Mouse (Mus musculus) limb, embryonic 15.5 days (tissue): ENCODE measurements around the gene Hdhd5. TPM values are rescaled to one million over a fixed set of nuclear protein-coding genes. Genes with fewer than 3 reads are reported as not detected.

ENCODE experiments used
- ATAC-seq: fragments of 200-750 bp; cut with Nextera tagmentation; 2 replicates; pipeline ENCODE4 v1.8.0; 2017; ENCODE audit warnings: low read depth, moderate TSS enrichment; ENCODE audit not compliant: insufficient number of reproducible peaks, low FRiP score, low TSS enrichment
- H3K27ac ChIP-seq: fragments of 300-500 bp; sonication (generic); 2 replicates; pipeline ENCODE4 v1.5.1; 2015; ENCODE audit warnings: moderate library complexity, mild to moderate bottlenecking, inconsistent platforms
- H3K27me3 ChIP-seq: fragments of 300-500 bp; sonication (generic); 2 replicates; pipeline ENCODE4 v1.6.1; 2015; ENCODE audit warnings: inconsistent platforms
- H3K36me3 ChIP-seq: fragments of 300-500 bp; sonication (generic); 2 replicates; pipeline ENCODE4 v1.6.1; 2015; ENCODE audit warnings: inconsistent platforms
- H3K4me1 ChIP-seq: fragments of 300-500 bp; sonication (generic); 2 replicates; pipeline ENCODE4 v1.6.1; 2015; ENCODE audit warnings: inconsistent platforms
- H3K4me2 ChIP-seq: fragments of 300-500 bp; sonication (generic); 2 replicates; pipeline ENCODE4 v1.6.1; 2015; ENCODE audit warnings: mild to moderate bottlenecking, inconsistent platforms
- H3K4me3 ChIP-seq: fragments of 300-500 bp; sonication (generic); 2 replicates; pipeline ENCODE4 v1.5.1; 2015; ENCODE audit warnings: mild to moderate bottlenecking, inconsistent platforms
- H3K9ac ChIP-seq: fragments of 300-500 bp; sonication (generic); 2 replicates; pipeline ENCODE4 v1.6.1; 2015; ENCODE audit warnings: inconsistent platforms
- H3K9me3 ChIP-seq: fragments of 300-500 bp; sonication (generic); 2 replicates; pipeline ENCODE4 v1.6.1; 2016; ENCODE audit warnings: inconsistent platforms
- WGBS: fragments of 180-500 bp; shearing (Covaris S2); methylation state at CpG from one replicate; pipeline ENCODE4 v1.1.7; 2015; 5-methylcytosine and 5-hydroxymethylcytosine counted together
- polyA plus RNA-seq: library from polyadenylated mRNA; unstranded; fragments of >200 nt; fragmentation: Nextera tagmentation; extraction: Ambion mirVana; gene quantifications from 2 replicates; pipeline ENCODE4 v1.2.1, GENCODE M21; 2015

The Hdhd5 gene
- polyA plus RNA-seq, 1 experiment from 2014 or later = 16.2 TPM

DNA sequence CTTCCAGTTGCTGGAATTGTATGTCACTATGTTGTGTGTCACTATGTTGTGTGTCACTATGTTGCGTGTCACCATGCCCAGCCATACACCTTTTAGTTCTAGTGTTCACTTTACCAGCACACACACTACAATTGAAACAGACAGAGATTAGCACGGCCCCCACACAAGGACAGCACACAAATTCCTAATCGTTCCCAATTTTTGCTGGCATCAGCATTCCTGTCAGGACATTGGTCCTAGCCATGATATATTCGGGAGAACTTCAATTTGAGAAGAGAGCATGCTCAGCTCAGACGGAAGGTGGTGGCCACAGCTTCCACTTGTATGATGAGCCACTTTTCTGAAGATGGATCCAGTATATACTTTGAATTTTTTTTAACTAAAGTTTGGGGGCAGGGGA is 6.3 kb downstream of the Hdhd5 start:
- ATAC-seq = no peak
- Histone ChIP-seq H3K36me3 (peaks cover 37% of the 10 kb centered on the region), H3K9me3 (no peaks in the 10 kb centered on the region), H3K9ac (no peak overlapping the region), H3K4me1 (peaks cover 10% of the 10 kb centered on the region), H3K27ac (no peak overlapping the region), H3K4me3 (no peak overlapping the region), H3K4me2 (no peak overlapping the region), H3K27me3 (no peaks in the 10 kb centered on the region)
- 89% methylated on average over 5 of the region's 5 CpGs for WGBS

DNA sequence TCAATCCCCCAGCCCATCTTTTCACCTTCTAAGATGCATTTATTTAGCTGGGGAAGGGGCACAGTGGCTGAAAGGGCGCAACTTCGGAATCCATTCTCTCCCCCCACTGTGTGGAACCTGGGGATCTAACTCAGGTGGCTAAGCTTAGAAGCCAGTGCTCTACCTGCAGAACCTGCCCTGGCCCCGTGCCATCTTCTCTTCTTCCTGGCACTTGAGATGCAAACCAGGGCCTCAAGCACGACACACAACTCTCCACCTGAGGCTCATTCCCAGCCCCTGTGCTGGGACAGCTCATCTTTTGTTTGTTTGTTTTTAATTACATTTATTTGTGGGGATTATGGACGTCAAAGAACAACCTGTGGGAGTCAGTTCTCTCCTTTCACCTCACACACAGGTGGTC is 11.5 kb downstream of the Hdhd5 start:
- Histone ChIP-seq H3K36me3 (peaks cover 54% of the 10 kb centered on the region), H3K9ac (no peak overlapping the region), H3K4me3 (no peak overlapping the region), H3K27me3 (no peaks in the 10 kb centered on the region), H3K27ac (no peak overlapping the region), H3K4me2 (no peak overlapping the region), H3K9me3 (no peaks in the 10 kb centered on the region), H3K4me1 (no peaks in the 10 kb centered on the region)
- no peak for ATAC-seq
- WGBS = 75% methylated on average over 5 of the region's 5 CpGs

DNA sequence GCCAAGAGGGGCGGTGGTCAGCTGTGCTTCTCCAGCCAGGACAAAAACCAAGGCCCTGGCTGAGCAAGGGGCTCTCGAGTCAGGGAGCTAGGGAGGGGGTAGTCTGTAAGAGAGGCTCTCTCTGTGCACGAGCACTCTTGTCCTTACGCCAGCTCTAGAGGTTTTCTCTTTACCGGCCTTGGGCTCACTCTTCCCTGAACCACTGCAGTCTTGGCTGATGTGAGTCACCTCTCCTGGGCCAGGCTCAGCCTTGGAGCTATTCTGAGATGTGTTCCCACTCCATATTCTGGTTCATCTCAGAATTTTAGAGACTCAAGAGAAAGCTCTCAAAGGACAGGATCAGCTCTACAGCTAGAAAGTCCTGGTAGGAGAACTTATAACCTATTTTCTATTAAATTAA is 13.8 kb downstream of the Hdhd5 start:
- no peaks in the 10 kb centered on the region for H3K9me3 ChIP-seq
- H3K36me3 ChIP-seq = peaks cover 60% of the 10 kb centered on the region
- H3K9ac ChIP-seq = no peak overlapping the region
- H3K4me1 ChIP-seq = no peaks in the 10 kb centered on the region
- H3K4me2 ChIP-seq = no peak overlapping the region
- no peak for ATAC-seq
- no peaks in the 10 kb centered on the region for H3K27me3 ChIP-seq
- WGBS = 86% methylated on average over 5 of the region's 5 CpGs
- H3K4me3 ChIP-seq = no peak overlapping the region
- H3K27ac ChIP-seq = no peak overlapping the region

DNA sequence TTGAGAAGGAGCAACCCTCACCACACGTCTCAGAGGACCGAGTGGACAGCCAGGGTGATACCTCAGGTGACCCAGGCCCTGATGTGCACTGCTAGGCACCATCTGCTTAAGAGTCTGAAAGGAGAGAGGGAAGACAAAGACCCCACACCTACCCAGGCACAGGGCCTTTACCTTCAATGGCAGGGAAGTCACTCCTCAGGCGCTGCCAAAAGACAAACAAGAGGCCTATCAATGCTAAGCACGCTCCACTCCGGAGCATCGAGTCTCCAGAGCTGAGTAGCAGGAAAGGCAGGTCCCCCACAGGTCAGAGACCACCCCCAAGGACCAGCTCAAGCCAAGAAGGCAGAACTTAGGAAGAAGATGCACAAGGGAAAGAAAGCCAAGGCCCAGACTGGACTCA is 14.2 kb downstream of the Hdhd5 start:
- H3K4me1 ChIP-seq = no peaks in the 10 kb centered on the region
- no peak overlapping the region for H3K27ac ChIP-seq
- no peak overlapping the region for H3K9ac ChIP-seq
- no peak overlapping the region for H3K4me3 ChIP-seq
- H3K36me3 ChIP-seq = peaks cover 57% of the 10 kb centered on the region
- WGBS = 89% methylated on average over 6 of the region's 6 CpGs
- no peak for ATAC-seq
- no peaks in the 10 kb centered on the region for H3K9me3 ChIP-seq
- H3K4me2 ChIP-seq = no peak overlapping the region
- H3K27me3 ChIP-seq = no peaks in the 10 kb centered on the region

DNA sequence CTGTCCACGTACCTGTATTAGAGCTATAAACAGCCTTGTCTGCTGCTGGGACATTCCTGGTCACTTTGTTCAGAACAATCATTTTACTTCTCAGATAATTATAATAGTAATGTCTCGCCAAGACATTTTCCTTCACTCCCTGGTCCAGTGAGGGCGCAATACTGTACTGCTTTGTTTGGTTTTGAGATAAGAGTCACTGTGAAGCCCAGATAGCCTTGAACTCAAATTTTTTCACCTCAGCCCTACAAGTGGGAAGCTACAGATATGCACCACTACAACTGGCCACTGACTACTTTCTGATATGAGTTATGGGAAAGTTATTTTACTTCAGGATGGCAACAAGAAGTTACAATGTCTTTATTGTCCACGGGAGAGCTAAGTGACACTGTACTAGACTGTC is 14.7 kb downstream of the Hdhd5 start:
- Histone ChIP-seq H3K27ac (no peak overlapping the region), H3K9me3 (no peaks in the 10 kb centered on the region), H3K4me2 (no peak overlapping the region), H3K27me3 (no peaks in the 10 kb centered on the region), H3K4me3 (no peak overlapping the region), H3K36me3 (peaks cover 57% of the 10 kb centered on the region), H3K4me1 (no peaks in the 10 kb centered on the region), H3K9ac (no peak overlapping the region)
- WGBS = 91% methylated on average over 4 of the region's 4 CpGs
- no peak for ATAC-seq

DNA sequence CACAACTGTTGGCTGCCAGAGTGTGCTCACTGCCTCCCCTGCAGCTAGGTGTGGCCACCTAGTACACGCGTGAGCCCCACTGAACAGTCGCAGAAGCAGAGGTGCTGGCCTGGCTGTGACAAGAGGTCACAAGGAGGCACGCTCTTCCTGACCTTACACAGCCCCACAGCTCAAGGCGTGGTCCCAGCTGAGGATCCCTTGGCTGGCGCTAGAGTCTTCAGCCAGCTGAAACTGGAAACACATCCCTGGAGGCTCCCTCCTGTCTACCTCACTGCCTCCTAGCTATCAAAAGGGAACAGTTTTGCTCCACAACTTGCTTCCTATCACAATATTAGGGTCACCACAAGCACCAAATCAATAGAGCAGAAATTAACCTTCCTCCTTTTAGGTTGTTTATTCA is 19.9 kb downstream of the Hdhd5 start:
- no peaks in the 10 kb centered on the region for H3K4me1 ChIP-seq
- no peaks in the 10 kb centered on the region for H3K27me3 ChIP-seq
- WGBS = 80% methylated on average over 6 of the region's 6 CpGs
- H3K9ac ChIP-seq = no peak overlapping the region
- no peak overlapping the region for H3K27ac ChIP-seq
- ATAC-seq = no peak
- no peak overlapping the region for H3K4me3 ChIP-seq
- H3K4me2 ChIP-seq = no peak overlapping the region
- no peaks in the 10 kb centered on the region for H3K9me3 ChIP-seq
- H3K36me3 ChIP-seq = peaks cover 60% of the 10 kb centered on the region

DNA sequence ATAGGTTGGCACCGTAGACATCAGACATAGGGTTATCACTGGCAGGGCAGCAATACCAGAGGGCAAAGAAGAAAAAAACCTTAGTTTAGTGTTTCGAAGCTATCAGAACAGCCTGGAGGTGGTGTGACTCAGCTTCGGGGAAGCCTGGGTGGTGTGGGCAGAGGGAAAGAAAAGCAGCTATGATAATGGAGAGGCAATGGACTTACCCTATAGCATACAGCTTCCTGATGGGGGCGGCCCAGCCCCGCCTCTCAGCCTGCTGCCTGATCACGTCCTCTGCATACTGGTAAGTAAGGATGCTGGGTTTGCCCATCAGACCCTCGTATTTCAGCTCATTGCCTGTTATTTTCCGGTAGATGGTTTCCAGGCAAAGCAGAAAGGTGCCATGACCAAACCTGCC is 20.7 kb downstream of the Hdhd5 start:
- Histone ChIP-seq H3K4me1 (no peaks in the 10 kb centered on the region), H3K9me3 (no peaks in the 10 kb centered on the region), H3K9ac (no peak overlapping the region), H3K4me2 (no peak overlapping the region), H3K36me3 (peaks cover 58% of the 10 kb centered on the region), H3K27me3 (no peaks in the 10 kb centered on the region), H3K4me3 (no peak overlapping the region), H3K27ac (no peak overlapping the region)
- WGBS = 85% methylated on average over 8 of the region's 8 CpGs
- no peak for ATAC-seq

DNA sequence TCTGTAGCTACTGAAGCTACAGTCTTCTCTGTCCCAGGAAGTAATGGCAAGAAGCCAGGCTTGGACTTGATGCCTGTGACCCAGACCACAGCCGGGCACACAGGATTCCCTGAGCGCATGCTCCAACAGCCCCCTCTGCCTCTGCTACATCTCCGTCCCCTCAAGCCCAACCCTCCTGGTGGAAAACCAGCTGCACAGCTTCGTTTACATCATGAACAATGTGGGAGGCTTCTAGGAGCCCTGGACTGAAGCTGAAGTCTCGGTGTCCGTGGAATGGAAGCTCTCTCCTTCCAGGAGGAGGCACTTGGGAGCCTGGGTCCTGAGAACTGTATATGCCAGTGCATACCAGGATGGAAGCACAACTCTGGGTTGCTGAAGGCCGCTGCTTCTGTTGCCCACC is 21.1 kb downstream of the Hdhd5 start:
- no peak overlapping the region for H3K4me2 ChIP-seq
- peaks cover 56% of the 10 kb centered on the region for H3K36me3 ChIP-seq
- no peak overlapping the region for H3K27ac ChIP-seq
- no peak for ATAC-seq
- no peaks in the 10 kb centered on the region for H3K9me3 ChIP-seq
- H3K4me3 ChIP-seq = no peak overlapping the region
- WGBS = 80% methylated on average over 7 of the region's 7 CpGs
- H3K27me3 ChIP-seq = no peaks in the 10 kb centered on the region
- H3K9ac ChIP-seq = no peak overlapping the region
- H3K4me1 ChIP-seq = no peaks in the 10 kb centered on the region

DNA sequence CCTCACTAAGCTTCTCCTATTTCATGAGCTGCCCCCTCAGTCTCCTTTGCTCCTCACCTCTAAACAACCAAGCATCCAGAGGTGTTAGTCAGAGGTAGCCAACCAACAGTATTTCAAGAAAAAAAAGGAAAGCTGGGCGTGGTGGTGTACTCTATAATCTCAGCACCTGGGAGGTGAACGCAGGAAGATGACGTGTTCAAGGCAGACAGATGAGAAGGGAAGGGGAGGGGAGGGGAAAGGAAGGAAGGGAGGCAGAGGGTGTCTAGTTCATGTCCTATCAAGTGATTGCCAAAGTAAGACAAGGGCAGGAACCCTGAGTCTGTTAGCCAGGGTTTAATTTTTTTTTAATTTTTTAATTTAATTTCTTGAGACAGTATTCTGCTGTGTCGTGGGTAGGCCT is 22.5 kb downstream of the Hdhd5 start:
- peaks cover 42% of the 10 kb centered on the region for H3K36me3 ChIP-seq
- no peak overlapping the region for H3K4me3 ChIP-seq
- WGBS = 81% methylated on average over 4 of the region's 4 CpGs
- H3K4me1 ChIP-seq = no peaks in the 10 kb centered on the region
- H3K27me3 ChIP-seq = no peaks in the 10 kb centered on the region
- no peak overlapping the region for H3K4me2 ChIP-seq
- H3K9ac ChIP-seq = no peak overlapping the region
- ATAC-seq = no peak
- no peak overlapping the region for H3K27ac ChIP-seq
- no peaks in the 10 kb centered on the region for H3K9me3 ChIP-seq

DNA sequence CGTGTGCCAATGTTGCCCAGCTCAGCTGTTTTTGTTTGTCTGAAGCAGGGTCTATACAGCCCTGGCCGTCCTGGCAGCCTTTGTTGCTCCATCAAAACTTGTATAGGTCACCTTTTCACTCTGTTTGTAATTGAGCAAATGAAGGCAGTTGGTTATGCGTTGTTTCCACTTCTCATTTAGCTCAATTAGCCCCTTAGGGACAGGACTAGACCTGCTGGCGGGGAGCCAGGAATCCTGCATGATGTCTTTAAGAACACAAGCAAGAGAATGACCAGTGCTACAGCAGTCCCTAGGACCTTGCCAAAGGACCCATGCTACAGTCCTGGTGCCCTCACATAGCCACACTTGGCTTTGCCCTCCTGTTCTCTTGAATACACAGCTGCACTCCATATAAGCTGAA is 25.6 kb downstream of the Hdhd5 start:
- Histone ChIP-seq H3K4me3 (no peak overlapping the region), H3K36me3 (peaks cover 22% of the 10 kb centered on the region)
- no peak for ATAC-seq

DNA sequence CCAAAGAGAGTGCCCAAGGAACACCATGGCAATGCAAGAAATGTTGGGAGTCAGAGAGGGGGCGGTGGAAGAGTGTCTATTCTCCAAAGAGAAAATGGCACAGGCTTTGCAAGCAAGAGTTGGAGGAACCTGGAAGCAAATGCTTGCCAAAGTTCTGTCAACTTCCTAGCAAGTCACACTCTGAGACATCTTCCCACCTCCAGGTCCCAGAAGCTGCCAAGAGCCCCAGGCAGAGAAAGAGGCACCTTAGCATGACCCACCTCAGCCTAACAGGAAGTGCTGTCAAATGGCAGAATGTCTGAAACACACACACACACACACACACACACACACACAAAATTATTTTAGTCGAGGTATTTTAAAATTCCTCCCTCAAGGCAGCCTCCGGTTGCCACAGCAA is 27.1 kb downstream of the Hdhd5 start:
- ATAC-seq = no peak
- no peak overlapping the region for H3K27ac ChIP-seq
- H3K9me3 ChIP-seq = no peaks in the 10 kb centered on the region
- peaks cover 7% of the 10 kb centered on the region; the same call in 1 of the 2 replicates for H3K36me3 ChIP-seq
- no peaks in the 10 kb centered on the region for H3K27me3 ChIP-seq
- no peak overlapping the region for H3K4me2 ChIP-seq
- H3K4me1 ChIP-seq = no peaks in the 10 kb centered on the region
- H3K4me3 ChIP-seq = no peak overlapping the region
- no peak overlapping the region for H3K9ac ChIP-seq
- WGBS = 45% methylated on average over 3 of the region's 3 CpGs

More for the DNA sequence above, 25.6 kb downstream of the Hdhd5 start:
- no peak overlapping the region for H3K9ac ChIP-seq
- H3K27ac ChIP-seq = no peak overlapping the region
- no peaks in the 10 kb centered on the region for H3K9me3 ChIP-seq
- 54% methylated on average over 4 of the region's 4 CpGs for WGBS
- H3K4me1 ChIP-seq = no peaks in the 10 kb centered on the region
- H3K4me2 ChIP-seq = no peak overlapping the region
- H3K27me3 ChIP-seq = no peaks in the 10 kb centered on the region

DNA sequence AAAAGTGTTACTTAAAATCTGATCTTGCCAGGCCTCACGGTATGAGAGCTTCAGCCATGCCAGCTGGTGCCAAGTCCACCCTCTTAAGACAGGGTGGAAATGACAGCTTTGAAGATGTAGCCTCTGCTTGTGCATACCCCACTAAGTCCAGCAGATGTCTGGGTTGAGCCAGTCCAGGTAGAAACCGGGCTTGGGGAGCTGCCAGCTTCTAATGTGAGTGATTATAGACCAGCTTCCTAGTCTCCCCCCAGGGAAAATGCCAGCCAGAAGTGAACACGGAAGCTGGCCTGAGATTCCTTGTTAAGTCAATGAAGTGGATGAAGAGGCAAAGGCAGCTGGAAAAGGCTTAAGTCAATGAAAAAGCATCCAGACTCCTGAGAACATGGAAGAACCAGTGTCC is 34.6 kb downstream of the Hdhd5 start:
- Histone ChIP-seq H3K4me3 (no peak overlapping the region), H3K27ac (no peak overlapping the region), H3K9ac (no peak overlapping the region), H3K9me3 (no peaks in the 10 kb centered on the region), H3K36me3 (no peaks in the 10 kb centered on the region), H3K4me1 (peaks cover 25% of the 10 kb centered on the region), H3K4me2 (no peak overlapping the region), H3K27me3 (peaks cover 36% of the 10 kb centered on the region)
- no peak for ATAC-seq
- WGBS = 21% methylated on average over 3 of the region's 3 CpGs

DNA sequence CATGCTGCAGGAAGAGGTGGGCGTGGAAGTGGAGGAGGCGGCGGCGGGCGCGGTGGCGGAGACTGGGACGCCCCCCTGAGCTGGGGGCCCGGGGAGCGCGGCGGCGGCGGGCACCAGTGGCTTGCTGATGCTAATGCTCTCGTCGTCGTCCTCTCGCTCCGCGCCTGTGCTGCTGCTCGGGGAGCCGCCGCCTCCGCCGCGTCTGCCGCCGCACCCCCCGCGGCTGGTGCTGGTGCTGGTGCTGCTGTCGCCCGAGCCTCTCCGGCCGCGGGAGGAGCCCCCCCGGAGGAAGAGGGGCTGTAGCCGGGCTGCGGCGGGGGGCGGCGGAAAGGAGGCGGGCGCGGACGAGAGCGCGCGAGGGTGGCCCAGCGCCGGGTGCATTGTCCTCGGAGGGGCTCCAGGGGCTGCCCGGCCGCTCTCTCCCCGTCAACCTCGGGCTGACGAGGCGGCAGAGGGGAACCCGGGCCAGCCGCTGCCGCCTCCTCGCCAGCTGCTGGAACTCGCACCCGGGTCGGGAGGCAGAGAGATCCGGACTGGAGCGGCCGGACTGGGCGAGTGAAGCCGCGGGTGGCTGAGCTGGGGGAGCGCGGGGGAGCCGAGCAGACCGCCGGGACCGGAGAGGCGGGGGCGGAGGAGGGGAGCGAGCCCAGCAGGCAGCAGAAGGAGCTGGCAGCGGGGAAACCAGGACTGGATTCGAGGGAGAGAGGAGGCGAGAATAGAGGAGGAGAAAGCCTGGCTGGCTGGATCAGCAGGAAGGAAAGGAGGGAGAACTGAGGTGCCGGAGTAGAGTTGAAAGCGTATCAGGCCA is 37.5 kb downstream of the Hdhd5 start, which contains the start of gene Tmem121b:
Gene Tmem121b, minus strand, starts transcription at position 434 of the 808 bp plus-strand sequence.
- ATAC-seq = peak; percentile 67; the same call in 1 of the 2 replicates
- Histone ChIP-seq H3K4me3 (peak within 1 kb of the TSS; percentile 66), H3K9me3 (no peaks in the 10 kb centered on the region), H3K4me2 (peak within 1 kb of the TSS; percentile 99), H3K9ac (peak within 1 kb of the TSS; percentile 37), H3K27me3 (peaks cover 45% of the 10 kb centered on the region), H3K27ac (no peak within 1 kb of the TSS), H3K4me1 (peaks cover 25% of the 10 kb centered on the region), H3K36me3 (no peaks in the 10 kb centered on the region)
- WGBS = under 1% methylated on average over 79 of the region's 84 CpGs
